Mouse (Mus musculus) large intestine, adult 2 months (tissue): Measurements from ENCODE around the gene Daam2. TPM values are rescaled to one million over a fixed set of nuclear protein-coding genes. Genes with fewer than 3 reads are reported as not detected.

Experiments used
- DNase-seq: peaks from one replicate; pipeline ENCODE4 v3.0.0-alpha.2; 2012; ENCODE audit warnings: low read depth, low spot score
- WGBS: fragments of 180-500 bp; shearing (Covaris S2); methylation state at CpG from one replicate; pipeline ENCODE4 v1.1.7; 2018; 5-methylcytosine and 5-hydroxymethylcytosine counted together
- polyA plus RNA-seq: library from polyadenylated mRNA; depleted of rRNA; stranded (reverse); fragments of >200 nt; gene quantifications from 2 replicates; pipeline ENCODE4 v1.2.3, GENCODE M21; 2012

The Daam2 gene
- polyA plus RNA-seq, 1 experiment: 2.6 TPM

- DNase-seq: no peak
- WGBS: 32% methylated on average over 8 of the region's 8 CpGs
These were observed 24.9 kb downstream of the Daam2 start for GRCm38 (mm10) chr17:49539204-49539603.

- 41% methylated on average over 4 of the region's 4 CpGs for WGBS
These were observed 28.6 kb downstream of the Daam2 start for GRCm38 (mm10) chr17:49535580-49535979.

GRCm38 (mm10) chr17:49534267-49534719, 29.9 kb downstream of the Daam2 start:
- no peak for DNase-seq
- WGBS: 56% methylated on average over 9 of the region's 9 CpGs

More at GRCm38 (mm10) chr17:49535580-49535979, 28.6 kb downstream of the Daam2 start:
- DNase-seq: no peak

GRCm38 (mm10) chr17:49531661-49532060, 32.5 kb downstream of the Daam2 start:
- WGBS: 77% methylated on average over 5 of the region's 5 CpGs
- no peak for DNase-seq

- DNase-seq: no peak
- 28% methylated on average over 3 of the region's 3 CpGs for WGBS
These were observed 33.9 kb downstream of the Daam2 start for GRCm38 (mm10) chr17:49530215-49530614.

GRCm38 (mm10) chr17:49528503-49529205, 35.5 kb downstream of the Daam2 start:
- no peak for DNase-seq
- WGBS: 64% methylated on average over 7 of the region's 7 CpGs

- DNase-seq: no peak
- 94% methylated on average over 4 of the region's 4 CpGs for WGBS
These were observed 36.1 kb downstream of the Daam2 start for GRCm38 (mm10) chr17:49528033-49528432.

- 81% methylated on average over 5 of the region's 5 CpGs for WGBS
- DNase-seq: no peak
These were observed 37.6 kb downstream of the Daam2 start for GRCm38 (mm10) chr17:49526566-49526965.

GRCm38 (mm10) chr17:49525911-49526310, 38.2 kb downstream of the Daam2 start:
- WGBS: 79% methylated on average over 4 of the region's 4 CpGs

GRCm38 (mm10) chr17:49524584-49524983, 39.6 kb downstream of the Daam2 start:
- WGBS: 61% methylated on average over 2 of the region's 2 CpGs
- no peak for DNase-seq

More at GRCm38 (mm10) chr17:49525911-49526310, 38.2 kb downstream of the Daam2 start:
- no peak for DNase-seq

GRCm38 (mm10) chr17:49522435-49522834, 41.7 kb downstream of the Daam2 start:
- WGBS: 63% methylated on average over 2 of the region's 2 CpGs
- DNase-seq: no peak

GRCm38 (mm10) chr17:49522002-49522401, 42.1 kb downstream of the Daam2 start:
- 51% methylated on average over 7 of the region's 7 CpGs for WGBS
- no peak for DNase-seq

GRCm38 (mm10) chr17:49520674-49521073, 43.5 kb downstream of the Daam2 start:
- no peak for DNase-seq
- WGBS: 68% methylated on average over 6 of the region's 6 CpGs

GRCm38 (mm10) chr17:49519576-49520247, 44.4 kb downstream of the Daam2 start:
- WGBS: 77% methylated on average over 7 of the region's 7 CpGs
- no peak for DNase-seq

GRCm38 (mm10) chr17:49517091-49517490, 47.1 kb downstream of the Daam2 start:
- DNase-seq: no peak
- WGBS: 51% methylated on average over 3 of the region's 3 CpGs

GRCm38 (mm10) chr17:49515678-49516077, 48.5 kb downstream of the Daam2 start:
- no peak for DNase-seq
- 52% methylated on average over 4 of the region's 4 CpGs for WGBS

- WGBS: 88% methylated on average over 3 of the region's 3 CpGs
- DNase-seq: no peak
These were observed 49.0 kb downstream of the Daam2 start for GRCm38 (mm10) chr17:49515141-49515540.

- DNase-seq: no peak
- WGBS: 28% methylated on average over 5 of the region's 5 CpGs
These were observed 51.5 kb downstream of the Daam2 start for GRCm38 (mm10) chr17:49512671-49513085.

GRCm38 (mm10) chr17:49509431-49509830, 54.7 kb downstream of the Daam2 start:
- no peak for DNase-seq
- 88% methylated on average over 16 of the region's 16 CpGs for WGBS

- 73% methylated on average over 6 of the region's 6 CpGs for WGBS
- no peak for DNase-seq
These were observed 60.8 kb downstream of the Daam2 start for GRCm38 (mm10) chr17:49503246-49503900.
